Mouse (Mus musculus) kidney, adult 2 months (tissue): ENCODE data around the gene Gsdma. TPM values are rescaled to one million over a fixed set of nuclear protein-coding genes. Genes with fewer than 3 reads are reported as not detected.

ENCODE experiments used
- DNase-seq: peaks from one replicate; pipeline ENCODE4 v3.0.0; 2021
- H3K27ac ChIP-seq: fragments of 200-500 bp; 2 replicates; pipeline ENCODE4 v1.5.1; 2012; ENCODE audit warnings: low read depth, low read length, control low read depth, inconsistent platforms; ENCODE audit not compliant: insufficient read depth
- H3K27me3 ChIP-seq: fragments of 200-500 bp; replicated peaks from 2 replicates; pipeline ENCODE4 v1.6.1; 2012; ENCODE audit warnings: mild to moderate bottlenecking, moderate library complexity, low read length, inconsistent platforms; ENCODE audit not compliant: control insufficient read depth, insufficient read depth
- H3K36me3 ChIP-seq: fragments of 200-500 bp; 2 replicates; pipeline ENCODE4 v1.6.1; 2012; ENCODE audit warnings: mild to moderate bottlenecking, moderate library complexity, low read length, inconsistent platforms; ENCODE audit not compliant: control insufficient read depth, insufficient read depth
- H3K4me1 ChIP-seq: fragments of 200-500 bp; 2 replicates; pipeline ENCODE4 v1.6.1; 2011; ENCODE audit warnings: low read length; ENCODE audit not compliant: control insufficient read depth, insufficient read depth
- H3K4me3 ChIP-seq: fragments of 200-500 bp; 2 replicates; pipeline ENCODE4 v1.5.1; 2011; ENCODE audit warnings: mild to moderate bottlenecking, low read depth, low read length, control low read depth; ENCODE audit not compliant: insufficient read depth
- CTCF ChIP-seq: fragments of 200-500 bp; conservative IDR thresholded peaks from 2 replicates; pipeline ENCODE4 v1.5.1; 2011; ENCODE audit warnings: low read depth, mild to moderate bottlenecking, control low read depth, low read length, moderate library complexity, mixed read lengths; ENCODE audit not compliant: insufficient read depth, insufficient read length
- POLR2A ChIP-seq: fragments of 200-500 bp; IDR thresholded peaks from one replicate; pipeline ENCODE4 v1.6.1; 2011; ENCODE audit warnings: low read depth, low read length, control low read depth
- WGBS: fragments of 180-500 bp; shearing (Covaris S2); methylation state at CpG from one replicate; pipeline ENCODE4 v1.1.7; 2018; 5-methylcytosine and 5-hydroxymethylcytosine counted together
- polyA plus RNA-seq: library from polyadenylated mRNA; depleted of rRNA; stranded (reverse); fragments of >200 nt; gene quantifications from 2 replicates; pipeline ENCODE4 v1.2.3, GENCODE M21; 2012

Gene Gsdma
- polyA plus RNA-seq, 1 experiment, result not detected

DNA sequence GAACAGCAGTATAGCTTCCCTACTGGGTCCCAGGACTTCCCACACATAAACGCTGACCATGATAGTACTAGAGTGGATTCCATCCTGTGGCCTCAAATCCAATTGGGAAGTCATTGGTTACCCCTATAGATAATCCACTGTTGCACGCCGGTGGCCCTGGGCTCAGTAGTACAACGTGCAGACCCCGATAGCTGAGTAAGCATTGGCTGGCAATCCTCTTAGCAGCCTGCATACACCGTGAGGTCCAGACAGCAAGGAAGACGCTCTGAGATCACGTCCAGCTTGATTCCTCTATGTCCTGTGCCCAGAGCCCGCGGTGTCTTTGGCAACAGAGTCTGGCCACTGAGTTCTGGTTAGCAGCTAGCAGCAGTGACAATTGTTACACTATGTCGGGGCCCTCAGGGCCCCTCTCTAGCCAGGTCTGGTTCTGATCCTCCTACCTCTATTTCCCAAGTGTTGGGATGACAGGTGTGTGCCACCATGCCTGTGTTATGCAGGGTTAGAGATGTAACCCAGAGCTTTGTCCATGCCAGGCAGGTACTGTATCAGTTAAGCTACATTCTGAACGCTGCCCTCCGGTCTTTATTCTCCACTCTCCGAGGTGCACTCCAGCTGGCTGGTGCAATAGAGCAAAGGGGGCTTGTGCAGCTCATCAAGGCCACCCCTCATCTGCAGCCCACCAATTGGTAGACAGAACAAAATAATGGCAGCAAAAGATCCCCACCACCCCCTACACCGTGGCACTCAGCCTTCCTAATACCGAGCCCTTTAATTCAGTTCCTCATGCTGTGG, 34.9 kb downstream of the Gsdma start:
- DNase-seq, result no peak
- peaks cover 11% of the 10 kb centered on the region for H3K4me1 ChIP-seq

DNA sequence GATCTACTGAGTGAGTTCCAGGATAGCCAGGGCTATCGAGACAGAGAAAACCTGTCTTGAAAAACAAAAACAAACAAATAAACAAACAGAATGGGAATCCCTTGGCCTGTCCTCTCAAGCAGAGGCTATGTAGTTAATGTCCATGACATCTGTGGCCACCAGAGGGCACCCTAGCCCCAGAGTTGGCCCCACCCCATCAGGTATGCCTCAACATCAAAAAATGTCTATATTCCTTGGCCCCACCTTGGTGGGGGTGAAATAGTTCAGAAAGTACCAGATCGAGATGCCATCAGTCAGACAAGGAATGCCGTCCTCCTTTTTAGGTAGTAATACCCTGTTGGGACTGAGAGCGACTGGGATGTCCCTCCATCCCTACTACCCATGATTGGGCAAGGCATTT, 35.8 kb downstream of the Gsdma start:
- H3K27me3 ChIP-seq, result no peaks in the 10 kb centered on the region
- H3K4me3 ChIP-seq, result no peak overlapping the region
- H3K4me1 ChIP-seq, result peaks cover 11% of the 10 kb centered on the region
- TF ChIP-seq POLR2A, result no peak
- peak; percentile 90 for TF ChIP-seq CTCF
- no peak overlapping the region for H3K27ac ChIP-seq
- DNase-seq, result peak; percentile 83
- WGBS, result 23% methylated on average over 4 of the region's 4 CpGs
- H3K36me3 ChIP-seq, result no peaks in the 10 kb centered on the region; the same call in 1 of the 2 replicates

More for the DNA sequence above, 34.9 kb downstream of the Gsdma start:
- no peak overlapping the region for H3K27ac ChIP-seq
- 84% methylated on average over 16 of the region's 16 CpGs for WGBS
- H3K4me3 ChIP-seq, result no peak overlapping the region
- H3K36me3 ChIP-seq, result peaks cover 4% of the 10 kb centered on the region
- no peaks in the 10 kb centered on the region for H3K27me3 ChIP-seq
- TF ChIP-seq CTCF (no peak), POLR2A (no peak)

DNA sequence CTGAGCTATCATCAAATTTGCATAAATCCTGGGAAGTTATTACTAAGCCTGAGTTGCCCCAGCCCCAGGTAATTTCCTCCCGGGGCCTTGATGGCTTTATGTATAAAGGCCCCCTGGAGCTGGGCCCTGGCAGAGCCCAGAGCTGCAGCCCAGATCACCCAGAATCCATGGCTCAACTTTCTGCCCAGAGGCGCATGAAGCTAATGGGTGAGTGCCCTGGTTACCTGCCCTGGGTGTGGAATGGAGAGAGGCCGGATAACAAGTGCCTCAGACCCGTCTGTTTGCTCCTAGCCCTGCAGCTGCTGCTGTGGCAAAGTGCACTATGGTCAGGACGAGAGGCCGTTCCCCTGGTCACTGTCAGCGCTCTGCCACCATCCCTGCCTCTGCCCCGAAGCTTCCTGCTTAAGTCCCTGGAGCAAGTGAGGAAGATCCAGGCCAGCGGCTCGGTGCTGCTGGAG, 37.1 kb downstream of the Gsdma start, which contains the start of gene Csf3:
Gene Csf3, plus strand, starts transcription at position 51 of the 458 bp plus-strand sequence.
- WGBS, result 57% methylated on average over 10 of the region's 10 CpGs
- no peak for DNase-seq
- TF ChIP-seq CTCF, result no peak
- TF ChIP-seq POLR2A, result no peak

DNA sequence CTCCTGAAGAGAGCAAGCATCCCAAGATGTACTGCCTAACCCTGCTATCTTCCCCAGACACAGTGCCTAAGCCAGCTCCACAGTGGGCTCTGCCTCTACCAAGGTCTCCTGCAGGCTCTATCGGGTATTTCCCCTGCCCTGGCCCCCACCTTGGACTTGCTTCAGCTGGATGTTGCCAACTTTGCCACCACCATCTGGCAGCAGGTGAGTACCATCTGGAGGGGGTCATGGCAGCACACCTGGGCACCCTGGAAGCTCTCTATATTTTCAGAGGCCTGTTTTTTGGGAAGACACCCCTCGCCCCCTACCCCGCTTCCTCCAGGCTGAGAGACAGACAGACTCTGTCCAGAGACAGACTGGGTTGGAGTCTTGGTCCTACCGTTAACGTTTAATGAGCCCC, 38.2 kb downstream of the Gsdma start:
- WGBS, result 65% methylated on average over 5 of the region's 5 CpGs
- no peak for TF ChIP-seq POLR2A
- TF ChIP-seq CTCF, result no peak
- H3K27me3 ChIP-seq, result no peaks in the 10 kb centered on the region
- no peaks in the 10 kb centered on the region; the same call in 1 of the 2 replicates for H3K36me3 ChIP-seq
- H3K4me3 ChIP-seq, result no peak overlapping the region
- no peaks in the 10 kb centered on the region for H3K4me1 ChIP-seq
- H3K27ac ChIP-seq, result no peak overlapping the region
- DNase-seq, result no peak

More for the DNA sequence above, 37.1 kb downstream of the Gsdma start, which contains the start of gene Csf3:
- peaks cover 9% of the 10 kb centered on the region for H3K4me1 ChIP-seq
- H3K27me3 ChIP-seq, result no peaks in the 10 kb centered on the region
- no peak within 1 kb of the TSS for H3K4me3 ChIP-seq
- H3K36me3 ChIP-seq, result no peaks in the 10 kb centered on the region
- no peak within 1 kb of the TSS for H3K27ac ChIP-seq

DNA sequence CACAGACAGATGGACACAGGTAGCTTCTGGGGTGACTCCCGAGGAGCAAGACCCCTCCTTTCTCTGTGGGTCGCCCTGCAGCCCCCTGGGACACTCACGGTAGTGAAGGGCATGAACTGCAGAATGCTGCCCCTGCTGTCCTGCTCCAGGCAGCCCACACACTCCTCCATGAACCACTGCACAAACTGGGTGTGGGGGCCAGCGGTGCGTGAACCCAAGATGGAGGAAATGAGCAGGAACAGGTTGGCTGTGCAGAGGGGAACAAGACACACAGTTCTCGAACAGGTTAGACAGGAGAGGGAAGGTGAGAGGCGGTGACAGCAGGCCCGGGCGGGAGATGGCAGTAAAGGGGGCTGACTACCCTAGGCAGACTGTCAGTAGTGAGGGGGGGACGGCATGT, 40.9 kb downstream of the Gsdma start:
- DNase-seq, result no peak
- Histone ChIP-seq H3K27ac (no peak overlapping the region), H3K36me3 (no peaks in the 10 kb centered on the region; the same call in 1 of the 2 replicates), H3K27me3 (no peaks in the 10 kb centered on the region), H3K4me3 (no peak overlapping the region), H3K4me1 (peaks cover 18% of the 10 kb centered on the region)
- 79% methylated on average over 10 of the region's 10 CpGs for WGBS
- TF ChIP-seq POLR2A, result no peak
- TF ChIP-seq CTCF, result no peak

DNA sequence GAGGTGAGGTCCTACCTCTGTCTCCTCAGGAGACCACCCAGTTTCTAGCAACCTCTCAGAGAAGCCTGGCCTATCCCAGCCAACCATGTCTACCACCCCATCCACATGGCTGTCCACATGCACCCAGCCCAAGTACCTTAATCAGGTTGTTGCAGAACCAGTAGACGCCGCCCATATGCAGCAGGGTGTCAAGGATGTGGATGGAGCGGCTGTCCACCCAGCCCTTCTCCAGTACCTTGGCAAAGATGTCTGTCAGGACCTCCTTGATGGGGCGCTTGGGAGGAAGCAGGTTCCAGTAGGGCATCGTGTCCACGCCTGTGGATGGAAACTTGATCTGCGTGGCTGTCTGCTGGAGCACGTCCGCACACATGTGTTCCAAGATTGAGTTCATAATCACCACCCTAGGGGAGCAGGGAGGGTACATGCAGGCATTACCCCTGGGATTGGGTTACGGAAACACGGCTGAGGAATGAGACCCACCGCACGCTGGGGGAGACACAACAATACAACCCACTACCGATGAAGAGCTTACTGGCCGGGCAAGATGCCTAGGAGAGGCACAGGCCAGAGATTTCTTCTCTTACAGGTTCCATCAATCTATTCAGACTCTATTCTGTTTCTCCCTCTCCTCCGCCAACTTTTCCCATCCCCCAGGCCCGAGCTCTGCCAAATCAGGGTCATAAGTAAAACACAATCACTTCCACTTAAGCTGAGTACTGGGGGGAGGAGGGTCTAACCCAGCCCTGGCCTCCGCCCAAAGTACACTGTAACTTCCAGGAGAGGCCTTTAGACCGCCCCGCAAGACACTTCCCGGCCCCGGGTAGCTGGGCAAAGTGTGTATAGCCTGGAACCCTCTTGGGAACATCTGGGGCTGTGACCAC, 43.5 kb downstream of the Gsdma start:
- H3K27me3 ChIP-seq, result no peaks in the 10 kb centered on the region
- no peak overlapping the region for H3K27ac ChIP-seq
- H3K36me3 ChIP-seq, result no peaks in the 10 kb centered on the region; the same call in 1 of the 2 replicates
- TF ChIP-seq POLR2A, result no peak
- no peak for TF ChIP-seq CTCF
- DNase-seq, result peak; percentile 70
- peaks cover 21% of the 10 kb centered on the region for H3K4me1 ChIP-seq
- WGBS, result 57% methylated on average over 22 of the region's 22 CpGs
- H3K4me3 ChIP-seq, result no peak overlapping the region

DNA sequence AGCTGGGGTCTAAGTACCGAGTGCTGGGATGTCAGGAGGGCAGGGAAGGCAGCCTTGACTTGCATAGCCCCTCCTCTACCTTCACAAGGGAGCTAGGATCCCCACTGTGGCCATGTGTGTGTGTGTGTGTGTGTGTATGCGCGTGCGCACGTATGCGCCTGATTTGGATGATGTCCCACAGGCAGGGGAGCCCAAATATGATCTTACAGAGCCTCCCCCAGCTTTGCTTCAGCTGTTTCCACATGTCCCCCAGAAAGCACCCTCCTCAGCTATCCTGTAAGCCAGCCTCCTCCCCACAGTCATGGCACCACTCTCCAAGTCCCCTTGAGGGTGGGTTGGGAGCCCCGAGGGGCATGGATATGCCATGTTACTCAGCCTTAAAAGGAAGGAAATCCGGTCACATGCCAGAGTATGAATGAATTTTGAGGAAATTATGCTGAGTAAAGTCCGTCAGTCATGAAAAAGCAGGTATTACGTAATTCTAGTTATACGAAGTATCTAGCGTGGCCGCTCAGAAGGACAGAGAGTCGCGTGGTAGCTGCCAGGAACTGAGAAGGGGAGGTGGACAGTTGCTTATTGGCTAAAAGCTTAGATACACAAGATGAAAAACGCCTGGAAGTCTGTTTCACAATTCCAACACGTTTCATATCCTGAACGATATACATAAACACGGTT, 44.3 kb downstream of the Gsdma start:
- TF ChIP-seq CTCF (no peak), POLR2A (no peak)
- Histone ChIP-seq H3K36me3 (no peaks in the 10 kb centered on the region; the same call in 1 of the 2 replicates), H3K27ac (no peak overlapping the region), H3K27me3 (no peaks in the 10 kb centered on the region), H3K4me3 (no peak overlapping the region), H3K4me1 (peaks cover 21% of the 10 kb centered on the region)
- 42% methylated on average over 19 of the region's 19 CpGs for WGBS
- peak; percentile 66 for DNase-seq
